Mouse (Mus musculus) brain, embryonic 18.5 days (tissue): ENCODE measurements around the gene Zfp784.

Experiments used
- DNase-seq: peaks from one replicate; pipeline ENCODE4 v3.0.0-alpha.2; 2012; ENCODE audit warnings: low read depth, low spot score

Zfp784 gene

DNA sequence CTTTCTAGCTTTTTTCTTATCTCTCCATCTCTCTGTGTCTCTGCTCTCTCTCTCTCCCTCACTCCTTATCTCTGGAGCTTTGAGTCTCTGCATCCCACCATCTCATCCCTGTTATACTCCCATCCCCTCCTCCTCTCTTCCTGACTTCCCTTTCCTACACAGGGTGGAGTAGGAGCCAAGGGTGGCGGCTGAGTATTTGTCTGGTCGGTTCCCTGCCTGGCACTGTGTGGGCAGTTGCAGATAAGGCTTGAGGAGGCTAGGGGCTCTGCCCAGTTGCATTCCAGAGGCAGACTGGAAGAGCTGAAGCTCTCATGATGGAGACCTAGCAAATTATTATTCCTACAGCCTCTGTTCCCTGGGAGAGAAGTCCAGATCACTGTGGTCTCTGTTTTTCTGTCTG lies 50.0 kb downstream of the Zfp784 start:
- DNase-seq, result no peak
